Mouse (Mus musculus) hindbrain, embryonic 14.5 days (tissue): ENCODE results near the gene Tmc8. TPM values are rescaled to one million over a fixed set of nuclear protein-coding genes. Genes with fewer than 3 reads are reported as not detected.
"Not testable (repeated sequence)": the region's sequence is repeated elsewhere in the genome, so short reads cannot be mapped to it uniquely, and the experiment has no call there.

Source experiments
- ATAC-seq: fragments of 200-750 bp; cut with Nextera tagmentation; 2 replicates; pipeline ENCODE4 v1.8.0; 2017; ENCODE audit warnings: moderate number of reproducible peaks, mild to moderate bottlenecking, moderate TSS enrichment, moderate library complexity; ENCODE audit not compliant: low FRiP score
- DNase-seq: peaks from one replicate; pipeline ENCODE4 v3.0.0-alpha.2; 2015; ENCODE audit warnings: low spot score
- H3K27ac ChIP-seq: fragments of 300-500 bp; sonication (generic); 2 replicates; pipeline ENCODE4 v1.5.1; 2014; ENCODE audit warnings: mild to moderate bottlenecking, moderate library complexity
- H3K27me3 ChIP-seq: fragments of 300-500 bp; sonication (generic); 2 replicates; pipeline ENCODE4 v1.6.1; 2014; ENCODE audit warnings: mild to moderate bottlenecking, low read length, mixed read lengths; ENCODE audit not compliant: control insufficient read depth, insufficient read depth
- H3K36me3 ChIP-seq: fragments of 300-500 bp; sonication (generic); replicated peaks from 2 replicates; pipeline ENCODE4 v1.6.1; 2014; ENCODE audit not compliant: control insufficient read depth, insufficient read depth
- H3K4me1 ChIP-seq: fragments of 300-500 bp; sonication (generic); replicated peaks from 2 replicates; pipeline ENCODE4 v1.6.1; 2014; ENCODE audit warnings: antibody characterized with exemption, low read length, mixed read lengths; ENCODE audit not compliant: control insufficient read depth, insufficient read depth
- H3K4me2 ChIP-seq: fragments of 300-500 bp; sonication (generic); replicated peaks from 2 replicates; pipeline ENCODE4 v1.6.1; 2014; ENCODE audit warnings: mild to moderate bottlenecking, moderate library complexity
- H3K4me3 ChIP-seq: fragments of 300-500 bp; sonication (generic); replicated peaks from 2 replicates; pipeline ENCODE4 v1.5.1; 2014; ENCODE audit warnings: mild to moderate bottlenecking, low read length
- H3K9ac ChIP-seq: fragments of 300-500 bp; sonication (generic); 2 replicates; pipeline ENCODE4 v1.6.1; 2014
- H3K9me3 ChIP-seq: fragments of 300-500 bp; sonication (generic); 2 replicates; pipeline ENCODE4 v1.6.1; 2016; ENCODE audit warnings: low read length; ENCODE audit not compliant: control insufficient read depth
- WGBS: fragments of 180-500 bp; shearing (Covaris S2); extraction: QIAGEN DNeasy Blood & Tissue Kit; methylation state at CpG from one replicate; pipeline ENCODE4 v1.1.7; 2014; 5-methylcytosine and 5-hydroxymethylcytosine counted together
- polyA plus RNA-seq: library from polyadenylated mRNA; unstranded; fragments of >200 nt; fragmentation: Nextera tagmentation; extraction: Ambion mirVana; gene quantifications from 2 replicates; pipeline ENCODE4 v1.2.1, GENCODE M21; 2014

The Tmc8 gene
- polyA plus RNA-seq, 1 experiment from 2014 or later, result 0.68 TPM

DNA sequence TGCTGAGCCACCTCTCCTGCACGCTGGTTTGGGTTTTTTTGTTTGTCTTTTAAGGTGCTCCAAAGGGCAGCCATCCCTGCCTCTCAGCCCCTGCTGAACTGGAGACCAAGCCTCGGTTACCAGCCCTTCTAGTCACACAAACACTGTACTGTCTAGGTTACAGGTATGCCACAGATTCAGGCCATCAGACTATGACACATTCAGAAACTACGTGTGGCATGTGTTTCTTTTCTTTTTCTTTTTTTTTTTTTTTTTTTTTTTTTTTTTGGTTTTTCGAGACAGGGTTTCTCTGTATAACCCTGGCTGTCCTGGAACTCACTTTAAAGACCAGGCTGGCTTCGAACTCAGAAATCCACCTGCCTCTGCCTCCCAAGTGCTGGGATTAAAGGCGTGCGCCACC, 6.6 kb downstream of the Tmc8 start:
- 79% methylated on average over 7 of the region's 7 CpGs for WGBS
- H3K4me2 ChIP-seq, H3K27ac ChIP-seq, DNase-seq, H3K4me3 ChIP-seq, ATAC-seq, H3K36me3 ChIP-seq, H3K4me1 ChIP-seq, H3K9me3 ChIP-seq, H3K9ac ChIP-seq: not testable (repeated sequence)
- H3K27me3 ChIP-seq, result peaks cover 19% of the 10 kb centered on the region

DNA sequence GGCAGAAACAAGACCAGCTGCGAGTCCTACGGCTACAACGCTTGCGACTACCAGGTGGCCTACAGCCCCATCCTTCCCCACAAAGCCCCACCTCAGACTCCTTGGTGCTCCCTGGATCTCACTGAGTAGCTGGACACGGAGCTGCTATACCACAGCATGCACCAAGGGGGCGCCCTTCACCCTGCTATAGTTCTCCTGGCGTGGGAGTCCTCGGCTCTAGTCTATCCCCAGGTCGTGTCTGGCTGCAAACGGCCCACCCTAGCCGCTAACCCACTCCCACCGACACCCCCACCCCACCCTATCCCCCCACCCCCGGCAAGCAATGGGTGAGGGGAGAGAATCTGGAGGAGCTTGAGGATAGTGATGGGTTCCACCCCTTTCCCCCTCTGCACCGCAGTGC, 8.4 kb downstream of the Tmc8 start:
- WGBS, result 13% methylated on average over 14 of the region's 14 CpGs
- Histone ChIP-seq H3K27ac (no peak overlapping the region), H3K27me3 (peaks cover 9% of the 10 kb centered on the region), H3K4me3 (no peak overlapping the region), H3K9ac (no peak overlapping the region), H3K36me3 (no peaks in the 10 kb centered on the region), H3K4me1 (no peaks in the 10 kb centered on the region), H3K4me2 (peak overlapping the region; percentile 19), H3K9me3 (no peaks in the 10 kb centered on the region)
- DNase-seq, result peak; percentile 64
- no peak for ATAC-seq

DNA sequence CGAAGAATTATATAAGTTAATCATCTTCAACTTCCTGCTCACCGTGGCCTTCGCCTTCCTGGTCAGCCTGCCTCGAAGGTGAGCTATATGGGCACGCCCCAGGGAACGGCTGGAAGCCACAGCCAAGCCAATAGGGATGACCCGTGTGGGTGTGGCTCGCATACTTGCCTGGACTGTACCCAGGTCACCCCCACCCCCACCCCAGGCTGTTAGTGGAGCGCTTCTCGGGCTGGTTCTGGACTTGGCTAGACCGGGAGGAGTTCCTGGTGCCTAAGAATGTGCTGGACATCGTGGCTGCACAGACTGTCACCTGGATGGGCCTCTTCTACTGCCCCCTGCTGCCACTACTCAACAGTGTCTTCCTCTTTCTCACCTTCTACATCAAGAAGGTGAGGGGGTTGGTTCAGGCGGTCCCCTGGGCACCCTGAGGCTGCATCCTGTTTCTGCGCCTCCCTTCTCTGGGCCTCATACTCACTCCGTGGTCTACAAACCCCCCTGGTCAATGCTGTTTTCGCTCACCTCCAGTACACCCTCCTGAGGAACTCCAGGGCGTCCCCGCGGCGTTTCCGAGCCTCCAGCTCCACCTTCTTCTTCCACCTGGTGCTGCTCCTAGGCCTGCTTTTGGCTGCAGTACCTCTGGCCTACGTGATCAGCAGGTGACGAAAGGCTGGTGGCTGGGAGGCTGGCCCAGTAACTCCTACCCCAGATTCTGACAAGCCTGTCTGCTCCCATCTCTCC, 9.0 kb downstream of the Tmc8 start:
- H3K4me1 ChIP-seq, result no peaks in the 10 kb centered on the region
- H3K27ac ChIP-seq, result no peak overlapping the region
- H3K4me3 ChIP-seq, result no peak overlapping the region
- H3K9me3 ChIP-seq, result no peaks in the 10 kb centered on the region
- H3K36me3 ChIP-seq, result no peaks in the 10 kb centered on the region
- ATAC-seq (no peak), DNase-seq (no peak)
- peak overlapping the region; percentile 19 for H3K4me2 ChIP-seq
- H3K9ac ChIP-seq, result no peak overlapping the region
- H3K27me3 ChIP-seq, result peaks cover 9% of the 10 kb centered on the region
- WGBS, result 36% methylated on average over 23 of the region's 23 CpGs

DNA sequence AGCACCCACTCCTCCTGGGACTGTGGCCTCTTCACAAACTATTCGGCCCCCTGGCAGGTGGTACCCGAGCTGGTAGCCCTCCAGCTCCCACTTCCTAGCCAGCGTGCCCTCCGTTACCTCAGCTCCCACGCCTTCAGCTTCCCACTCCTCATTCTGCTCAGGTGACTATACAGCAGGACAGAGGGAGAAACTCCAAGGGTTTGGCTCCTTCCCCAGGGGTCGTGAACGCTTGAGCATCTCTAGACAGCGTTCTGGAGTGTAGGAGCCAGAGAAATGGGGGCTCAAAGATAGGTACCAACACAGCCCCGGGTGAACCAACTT, 9.5 kb downstream of the Tmc8 start:
- H3K9me3 ChIP-seq, result no peaks in the 10 kb centered on the region
- ATAC-seq (no peak), DNase-seq (no peak)
- H3K4me2 ChIP-seq, result no peak overlapping the region
- H3K4me3 ChIP-seq, result no peak overlapping the region
- H3K9ac ChIP-seq, result no peak overlapping the region
- peaks cover 9% of the 10 kb centered on the region for H3K27me3 ChIP-seq
- H3K36me3 ChIP-seq, result no peaks in the 10 kb centered on the region
- WGBS, result 85% methylated on average over 9 of the region's 9 CpGs
- H3K4me1 ChIP-seq, result no peaks in the 10 kb centered on the region
- no peak overlapping the region for H3K27ac ChIP-seq

DNA sequence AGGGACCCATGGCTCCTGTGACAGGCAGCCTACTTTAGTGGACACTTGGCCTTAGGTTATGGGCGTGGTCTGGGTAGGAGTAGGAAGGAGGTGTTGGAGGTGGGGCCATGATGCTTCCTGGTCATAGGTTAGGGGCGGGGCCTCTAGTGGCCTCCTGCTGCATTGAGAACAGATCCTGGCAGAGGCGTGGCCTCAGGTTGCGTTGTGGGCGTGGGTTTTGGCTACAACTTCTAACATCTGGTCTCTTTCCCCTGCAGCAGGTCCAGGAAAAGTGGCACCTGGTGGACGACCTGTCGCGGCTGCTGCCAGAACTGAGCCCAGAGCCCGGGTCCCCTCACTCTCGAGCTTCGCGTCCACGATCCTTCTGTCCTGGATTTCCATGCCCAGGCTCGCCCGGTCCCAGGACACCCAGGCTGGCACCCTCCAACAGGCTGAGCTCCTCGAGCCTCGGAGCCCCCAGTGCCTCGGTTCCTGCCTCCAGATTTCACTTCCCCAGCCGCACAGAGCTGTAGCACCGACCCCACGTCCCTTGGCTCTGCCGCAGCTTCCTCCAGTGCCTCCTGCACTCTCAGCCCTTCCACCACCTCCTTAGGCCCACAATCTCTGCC, 10.5 kb downstream of the Tmc8 start:
- ATAC-seq (no peak), DNase-seq (no peak)
- no peak overlapping the region for H3K4me3 ChIP-seq
- 12% methylated on average over 22 of the region's 22 CpGs for WGBS
- H3K27ac ChIP-seq, result no peak overlapping the region
- no peaks in the 10 kb centered on the region for H3K36me3 ChIP-seq
- H3K27me3 ChIP-seq, result peaks cover 9% of the 10 kb centered on the region
- no peak overlapping the region for H3K9ac ChIP-seq
- peak overlapping the region; percentile 19 for H3K4me2 ChIP-seq
- H3K9me3 ChIP-seq, result no peaks in the 10 kb centered on the region
- no peaks in the 10 kb centered on the region for H3K4me1 ChIP-seq

DNA sequence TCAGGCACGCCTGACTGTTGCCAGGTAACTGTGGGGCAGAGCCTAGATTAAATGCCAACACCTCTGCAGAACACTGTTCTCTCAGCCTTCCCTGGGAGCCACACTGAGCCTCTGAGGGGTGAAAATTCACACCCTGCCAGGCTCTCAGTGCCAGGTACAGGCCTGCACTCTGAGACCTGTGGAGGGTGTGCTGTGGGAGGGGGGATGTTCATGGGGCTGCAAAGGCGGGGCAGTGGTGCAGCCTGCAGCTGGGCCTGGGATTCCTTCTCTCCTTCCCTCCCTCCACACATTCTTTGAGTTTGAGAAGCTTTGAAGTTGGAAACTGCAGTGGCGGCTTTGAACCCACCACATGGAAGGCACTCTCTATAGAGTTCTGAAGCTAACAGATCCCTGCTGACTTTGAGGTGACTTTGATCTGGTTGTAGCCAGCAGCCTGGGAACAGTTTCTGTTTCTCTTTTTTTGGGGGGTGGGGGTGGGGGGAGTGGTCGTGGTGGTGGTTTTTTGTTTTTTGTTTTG, 12.2 kb downstream of the Tmc8 start:
- Histone ChIP-seq H3K9me3 (no peaks in the 10 kb centered on the region), H3K4me2 (no peak overlapping the region), H3K27me3 (peaks cover 9% of the 10 kb centered on the region), H3K27ac (no peak overlapping the region), H3K36me3 (no peaks in the 10 kb centered on the region), H3K9ac (no peak overlapping the region), H3K4me3 (no peak overlapping the region), H3K4me1 (no peaks in the 10 kb centered on the region)
- no peak for DNase-seq
- 54% methylated on average over 4 of the region's 4 CpGs for WGBS
- ATAC-seq, result no peak

DNA sequence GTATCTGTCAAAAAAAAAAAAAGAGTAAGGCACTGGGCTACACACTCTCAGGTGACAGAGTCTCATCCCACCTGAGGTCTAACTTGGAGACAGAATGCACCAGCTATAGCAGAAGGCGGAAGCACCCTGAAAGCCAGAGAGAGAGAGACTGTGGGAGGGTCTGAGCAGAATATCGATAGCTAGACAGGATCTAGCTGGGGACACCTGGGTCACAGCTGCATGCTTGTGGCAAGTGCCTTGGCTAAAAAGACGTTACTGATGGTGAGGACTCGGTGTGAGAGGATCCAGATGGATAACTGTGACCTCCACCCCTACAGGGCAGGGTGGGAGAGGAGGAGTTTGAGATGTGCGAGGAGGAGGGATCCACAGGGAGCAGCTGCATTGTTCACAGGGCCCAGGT, 15.1 kb downstream of the Tmc8 start:
- ATAC-seq (no peak), DNase-seq (no peak)
- H3K36me3 ChIP-seq, result no peaks in the 10 kb centered on the region
- H3K4me3 ChIP-seq, result no peak overlapping the region
- H3K27ac ChIP-seq, result no peak overlapping the region
- no peak overlapping the region for H3K9ac ChIP-seq
- H3K4me2 ChIP-seq, result no peak overlapping the region
- no peaks in the 10 kb centered on the region for H3K4me1 ChIP-seq
- no peaks in the 10 kb centered on the region for H3K9me3 ChIP-seq
- 49% methylated on average over 5 of the region's 5 CpGs for WGBS
- no peaks in the 10 kb centered on the region for H3K27me3 ChIP-seq

DNA sequence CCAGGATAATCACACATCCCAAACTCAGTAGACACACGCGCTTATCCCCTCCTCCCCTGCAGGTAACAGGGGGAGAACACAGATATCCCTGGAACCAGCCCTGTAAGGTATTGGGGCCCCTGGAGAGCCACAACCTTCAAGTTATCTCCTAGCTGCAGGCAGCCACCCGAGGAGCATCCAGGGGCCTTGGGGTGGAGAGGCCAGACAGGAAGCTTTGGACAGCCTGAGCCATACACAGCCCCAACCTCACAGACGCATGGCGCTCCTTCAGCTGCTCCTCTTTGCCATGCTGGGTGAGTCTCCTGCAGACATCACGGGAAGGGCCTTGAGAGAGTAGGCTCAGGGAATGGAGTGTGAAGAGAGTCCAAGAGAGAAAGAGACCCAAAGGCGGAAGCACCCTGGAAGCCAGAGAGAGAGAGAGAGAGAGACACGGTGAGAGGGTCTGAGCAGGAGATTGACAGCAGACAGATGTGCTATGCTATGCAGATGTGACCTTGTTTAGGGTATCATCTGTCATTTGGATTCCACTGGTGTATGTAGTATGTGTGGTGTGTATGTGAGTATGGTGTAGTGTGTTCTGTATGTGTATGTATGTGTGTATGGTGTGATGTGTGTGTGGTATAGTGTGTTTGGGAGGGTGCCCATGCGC, 15.8 kb downstream of the Tmc8 start, which contains the start of gene 6030468B19Rik:
Gene 6030468B19Rik, plus strand, starts transcription at position 150 of the 649 bp plus-strand sequence.
- 63% methylated on average over 9 of the region's 9 CpGs for WGBS

DNA sequence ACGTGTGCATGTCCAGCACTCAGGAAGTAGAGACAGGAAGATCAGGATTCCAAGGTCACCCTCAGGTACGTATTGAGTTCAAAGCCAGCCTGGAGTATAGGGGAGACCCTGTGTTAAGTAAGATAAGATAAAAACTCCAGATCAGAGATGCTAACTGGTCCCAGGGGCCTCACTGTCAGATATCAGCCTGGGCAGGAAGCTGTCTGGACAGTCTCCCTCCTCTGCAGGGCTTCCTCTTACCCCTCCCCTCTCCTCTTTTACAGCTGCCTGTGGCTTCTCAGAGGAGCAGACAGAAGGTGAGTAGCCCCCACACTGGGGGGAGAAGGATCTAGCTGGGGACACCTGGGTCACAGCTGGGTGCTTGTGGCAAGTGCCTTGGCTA, 16.3 kb downstream of the Tmc8 start:
- Histone ChIP-seq H3K9ac (no peak overlapping the region), H3K27ac (no peak overlapping the region), H3K4me3 (no peak overlapping the region), H3K36me3 (no peaks in the 10 kb centered on the region), H3K4me2 (no peak overlapping the region), H3K9me3 (no peaks in the 10 kb centered on the region), H3K27me3 (no peaks in the 10 kb centered on the region), H3K4me1 (no peaks in the 10 kb centered on the region)
- DNase-seq, result no peak
- ATAC-seq, result no peak
- WGBS, result 43% methylated on average over 2 of the region's 2 CpGs

More for the DNA sequence above, 15.8 kb downstream of the Tmc8 start, which contains the start of gene 6030468B19Rik:
- H3K36me3 ChIP-seq, result no peaks in the 10 kb centered on the region
- ATAC-seq, result no peak
- no peaks in the 10 kb centered on the region for H3K4me1 ChIP-seq
- H3K4me3 ChIP-seq, result no peak within 1 kb of the TSS
- no peak within 1 kb of the TSS for H3K4me2 ChIP-seq
- H3K9ac ChIP-seq, result no peak within 1 kb of the TSS
- no peaks in the 10 kb centered on the region for H3K9me3 ChIP-seq
- DNase-seq, result no peak
- H3K27me3 ChIP-seq, result no peaks in the 10 kb centered on the region
- H3K27ac ChIP-seq, result no peak within 1 kb of the TSS
